Mouse (Mus musculus) embryonic facial prominence, embryonic 14.5 days (tissue): ENCODE measurements around the gene Utp4. TPM values are rescaled to one million over a fixed set of nuclear protein-coding genes. Genes with fewer than 3 reads are reported as not detected.
"Not testable (repeated sequence)": the region's sequence is repeated elsewhere in the genome, so short reads cannot be mapped to it uniquely, and the experiment has no call there.

ENCODE experiments used
- ATAC-seq: fragments of 200-750 bp; cut with Nextera tagmentation; 2 replicates; pipeline ENCODE4 v1.8.0; 2017; ENCODE audit warnings: low read depth, moderate number of reproducible peaks, moderate TSS enrichment
- DNase-seq: peaks from one replicate; pipeline ENCODE4 v3.0.0-alpha.2; 2015; ENCODE audit warnings: low spot score
- H3K27ac ChIP-seq: fragments of 300-500 bp; sonication (generic); replicated peaks from 2 replicates; pipeline ENCODE4 v1.5.1; 2014; ENCODE audit warnings: low read depth, mild to moderate bottlenecking, low read length, moderate library complexity
- H3K27me3 ChIP-seq: fragments of 300-500 bp; sonication (generic); replicated peaks from 2 replicates; pipeline ENCODE4 v1.6.1; 2014; ENCODE audit warnings: low read length; ENCODE audit not compliant: control insufficient read depth, insufficient read depth
- H3K36me3 ChIP-seq: fragments of 300-500 bp; sonication (generic); 2 replicates; pipeline ENCODE4 v1.6.1; 2014; ENCODE audit warnings: low read length, mixed read lengths; ENCODE audit not compliant: control insufficient read depth, insufficient read depth
- H3K4me1 ChIP-seq: fragments of 300-500 bp; sonication (generic); 2 replicates; pipeline ENCODE4 v1.6.1; 2014; ENCODE audit warnings: antibody characterized with exemption, low read length; ENCODE audit not compliant: control insufficient read depth, insufficient read depth
- H3K4me2 ChIP-seq: fragments of 300-500 bp; sonication (generic); 2 replicates; pipeline ENCODE4 v1.6.1; 2014; ENCODE audit warnings: low read depth, mild to moderate bottlenecking, low read length, moderate library complexity, mixed read lengths
- H3K4me3 ChIP-seq: fragments of 300-500 bp; sonication (generic); 2 replicates; pipeline ENCODE4 v1.5.1; 2014; ENCODE audit warnings: low read depth, mild to moderate bottlenecking, low read length
- H3K9ac ChIP-seq: fragments of 300-500 bp; sonication (generic); 2 replicates; pipeline ENCODE4 v1.6.1; 2014; ENCODE audit warnings: low read depth, mild to moderate bottlenecking, low read length, moderate library complexity, mixed read lengths
- H3K9me3 ChIP-seq: fragments of 300-500 bp; sonication (generic); 2 replicates; pipeline ENCODE4 v1.6.1; 2016; ENCODE audit warnings: low read length; ENCODE audit not compliant: control insufficient read depth
- WGBS: fragments of 180-500 bp; shearing (Covaris S2); extraction: QIAGEN DNeasy Blood & Tissue Kit; methylation state at CpG from one replicate; pipeline ENCODE4 v1.1.7; 2014; 5-methylcytosine and 5-hydroxymethylcytosine counted together
- polyA plus RNA-seq: library from polyadenylated mRNA; unstranded; fragments of >200 nt; fragmentation: Nextera tagmentation; extraction: Ambion mirVana; gene quantifications from 2 replicates; pipeline ENCODE4 v1.2.1, GENCODE M21; 2014

Utp4 gene
- polyA plus RNA-seq, 1 experiment from 2014 or later = 60.4 TPM

GRCm38 (mm10) chr8:106919721-106920394, 26.4 kb downstream of the Utp4 start:
- 88% methylated on average over 8 of the region's 8 CpGs for WGBS
- Histone ChIP-seq H3K9me3 (no peaks in the 10 kb centered on the region), H3K4me2 (no peak overlapping the region), H3K27me3 (no peaks in the 10 kb centered on the region), H3K4me3 (no peak overlapping the region), H3K4me1 (no peaks in the 10 kb centered on the region), H3K9ac (no peak overlapping the region), H3K36me3 (peaks cover 84% of the 10 kb centered on the region), H3K27ac (no peak overlapping the region)
- ATAC-seq (no peak), DNase-seq (no peak)

GRCm38 (mm10) chr8:106920395-106920741, 26.9 kb downstream of the Utp4 start:
- Histone ChIP-seq H3K27me3 (no peaks in the 10 kb centered on the region), H3K36me3 (peaks cover 79% of the 10 kb centered on the region), H3K4me1 (no peaks in the 10 kb centered on the region), H3K9ac (no peak overlapping the region), H3K4me2 (no peak overlapping the region), H3K9me3 (no peaks in the 10 kb centered on the region), H3K4me3 (no peak overlapping the region), H3K27ac (no peak overlapping the region)
- DNase-seq = no peak
- no peak for ATAC-seq
- 96% methylated on average over 5 of the region's 5 CpGs for WGBS

GRCm38 (mm10) chr8:106924057-106924456, 30.6 kb downstream of the Utp4 start:
- DNase-seq (no peak), ATAC-seq (no peak)
- no peak overlapping the region for H3K4me3 ChIP-seq
- peak overlapping the region; percentile 66; the same call in 1 of the 2 replicates for H3K27ac ChIP-seq
- H3K4me2 ChIP-seq = no peak overlapping the region
- 85% methylated on average over 4 of the region's 4 CpGs for WGBS
- no peak overlapping the region for H3K9ac ChIP-seq
- no peaks in the 10 kb centered on the region for H3K27me3 ChIP-seq
- no peaks in the 10 kb centered on the region for H3K9me3 ChIP-seq
- peaks cover 42% of the 10 kb centered on the region for H3K36me3 ChIP-seq
- H3K4me1 ChIP-seq = peaks cover 3% of the 10 kb centered on the region

GRCm38 (mm10) chr8:106924904-106925349, 31.5 kb downstream of the Utp4 start:
- H3K9me3 ChIP-seq = no peaks in the 10 kb centered on the region
- peaks cover 34% of the 10 kb centered on the region for H3K36me3 ChIP-seq
- DNase-seq (peak; percentile 86), ATAC-seq (peak; percentile 50; the same call in 1 of the 2 replicates)
- no peaks in the 10 kb centered on the region for H3K27me3 ChIP-seq
- peak overlapping the region; percentile 66 for H3K27ac ChIP-seq
- H3K4me2 ChIP-seq = no peak overlapping the region
- peaks cover 12% of the 10 kb centered on the region for H3K4me1 ChIP-seq
- WGBS = 61% methylated on average over 8 of the region's 8 CpGs
- H3K4me3 ChIP-seq = no peak overlapping the region
- H3K9ac ChIP-seq = no peak overlapping the region

- Histone ChIP-seq H3K9me3 (no peaks in the 10 kb centered on the region), H3K27ac (peak overlapping the region; percentile 67), H3K4me3 (no peak overlapping the region), H3K4me2 (no peak overlapping the region), H3K36me3 (peaks cover 29% of the 10 kb centered on the region), H3K4me1 (peaks cover 16% of the 10 kb centered on the region), H3K27me3 (no peaks in the 10 kb centered on the region), H3K9ac (no peak overlapping the region)
- no peak for ATAC-seq
- no peak for DNase-seq
- WGBS = 91% methylated on average over 4 of the region's 4 CpGs
Measured at GRCm38 (mm10) chr8:106925446-106925845, 32.0 kb downstream of the Utp4 start.

GRCm38 (mm10) chr8:106927247-106927646, 33.8 kb downstream of the Utp4 start:
- Histone ChIP-seq H3K4me3 (no peak overlapping the region), H3K4me2 (no peak overlapping the region), H3K27ac (no peak overlapping the region), H3K36me3 (peaks cover 15% of the 10 kb centered on the region), H3K9me3 (no peaks in the 10 kb centered on the region), H3K4me1 (peaks cover 22% of the 10 kb centered on the region), H3K9ac (no peak overlapping the region), H3K27me3 (no peaks in the 10 kb centered on the region)
- DNase-seq = peak; percentile 31
- ATAC-seq = no peak
- WGBS = 51% methylated on average over 4 of the region's 4 CpGs

- not testable (repeated sequence) for H3K9ac ChIP-seq, H3K4me3 ChIP-seq, DNase-seq, H3K27ac ChIP-seq, H3K9me3 ChIP-seq, H3K36me3 ChIP-seq, H3K27me3 ChIP-seq, H3K4me2 ChIP-seq, ATAC-seq
- WGBS = 96% methylated on average over 10 of the region's 11 CpGs
- peaks cover 27% of the 10 kb centered on the region for H3K4me1 ChIP-seq
Measured at GRCm38 (mm10) chr8:106928182-106928581, 34.7 kb downstream of the Utp4 start.

GRCm38 (mm10) chr8:106929155-106929913, 35.9 kb downstream of the Utp4 start:
- ATAC-seq = no peak; the same call in 1 of the 2 replicates
- peak overlapping the region; percentile 35 for H3K27ac ChIP-seq
- no peaks in the 10 kb centered on the region for H3K27me3 ChIP-seq
- peak; percentile 86 for DNase-seq
- H3K9ac ChIP-seq = no peak overlapping the region
- WGBS = 19% methylated on average over 6 of the region's 6 CpGs
- no peaks in the 10 kb centered on the region for H3K36me3 ChIP-seq
- H3K9me3 ChIP-seq = no peaks in the 10 kb centered on the region
- H3K4me3 ChIP-seq = no peak overlapping the region
- no peak overlapping the region; the same call in 1 of the 2 replicates for H3K4me2 ChIP-seq
- H3K4me1 ChIP-seq = peaks cover 27% of the 10 kb centered on the region
